Mouse (Mus musculus) spleen, embryonic (tissue): ENCODE results near the gene Asic3.
"Not testable (repeated sequence)": the region's sequence is repeated elsewhere in the genome, so short reads cannot be mapped to it uniquely, and the experiment has no call there.

Experiments
- CTCF ChIA-PET: fragments of 350-600 bp; sonication (Branson Sonifier 250); formaldehyde crosslinking; loops from one replicate; lab custom pipeline; 2022; lab: Charles Lee

Gene Asic3

GRCm38 (mm10) chr5:24387264-24388241 is 25.6 kb upstream of the Asic3 start:
- CTCF ChIA-PET: no interaction called here

- CTCF ChIA-PET: interaction anchor here (0.7 kb wide), 2 partner anchors 700 to 1371 kb away, joined by 4 to 10 read pairs; no protein-coding TSS in a partner anchor
Measured at GRCm38 (mm10) chr5:24388246-24388915, 24.8 kb upstream of the Asic3 start.

GRCm38 (mm10) chr5:24389011-24389657 is 24.1 kb upstream of the Asic3 start:
- CTCF ChIA-PET: interaction anchor here (0.7 kb wide), 2 partner anchors 701 to 1370 kb away, joined by 4 to 10 read pairs; no protein-coding TSS in a partner anchor

- CTCF ChIA-PET: no interaction called here
Measured at GRCm38 (mm10) chr5:24389658-24390020, 23.6 kb upstream of the Asic3 start.

- CTCF ChIA-PET: interaction anchor here (1.6 kb wide), 1 partner anchor 8 kb away, joined by 5 read pairs; no protein-coding TSS in a partner anchor
Measured at GRCm38 (mm10) chr5:24391864-24392263, 21.3 kb upstream of the Asic3 start, which contains the start of gene Atg9b. Gene Atg9b, minus strand, starts transcription at chr5:24392143.

GRCm38 (mm10) chr5:24392724-24393123 is 20.5 kb upstream of the Asic3 start:
- CTCF ChIA-PET: interaction anchor here (0.6 to 1.6 kb wide), 2 partner anchors 8 to 9 kb away, joined by 3 to 5 read pairs; no protein-coding TSS in a partner anchor

- CTCF ChIA-PET: interaction anchor here (0.6 kb wide), 1 partner anchor 9 kb away, joined by 3 read pairs; no protein-coding TSS in a partner anchor
Measured at GRCm38 (mm10) chr5:24393392-24393997, 19.7 kb upstream of the Asic3 start, which contains the start of gene Abcb8. Gene Abcb8, plus strand, starts transcription at chr5:24393663.

GRCm38 (mm10) chr5:24394165-24394894 is 18.9 kb upstream of the Asic3 start:
- CTCF ChIA-PET: interaction anchor here (0.6 kb wide), 1 partner anchor 28 kb away, joined by 3 read pairs; no protein-coding TSS in a partner anchor

GRCm38 (mm10) chr5:24396254-24396653 is 16.9 kb upstream of the Asic3 start:
- CTCF ChIA-PET: not testable (repeated sequence)

GRCm38 (mm10) chr5:24399686-24400085 is 13.5 kb upstream of the Asic3 start:
- CTCF ChIA-PET: no interaction called here

GRCm38 (mm10) chr5:24400362-24400761 is 12.8 kb upstream of the Asic3 start:
- CTCF ChIA-PET: interaction anchor here (0.5 kb wide), 1 partner anchor 107 kb away, joined by 5 read pairs; no protein-coding TSS in a partner anchor

- CTCF ChIA-PET: no interaction called here
Measured at GRCm38 (mm10) chr5:24400911-24401605, 12.1 kb upstream of the Asic3 start.

GRCm38 (mm10) chr5:24401969-24402368 is 11.2 kb upstream of the Asic3 start:
- CTCF ChIA-PET: no interaction called here

GRCm38 (mm10) chr5:24404594-24405360 is 8.4 kb upstream of the Asic3 start:
- CTCF ChIA-PET: no interaction called here

- CTCF ChIA-PET: no interaction called here
Measured at GRCm38 (mm10) chr5:24405389-24405876, 7.8 kb upstream of the Asic3 start.

- CTCF ChIA-PET: no interaction called here
Measured at GRCm38 (mm10) chr5:24408651-24409050, 4.5 kb upstream of the Asic3 start.

GRCm38 (mm10) chr5:24409466-24409865 is 3.7 kb upstream of the Asic3 start:
- CTCF ChIA-PET: no interaction called here

GRCm38 (mm10) chr5:24412063-24412462 is 1.1 kb upstream of the Asic3 start:
- CTCF ChIA-PET: no interaction called here

- CTCF ChIA-PET: interaction anchor here (0.5 kb wide), 1 partner anchor 40 kb away, joined by 3 read pairs; no protein-coding TSS in a partner anchor
Measured at GRCm38 (mm10) chr5:24413938-24414337, 746 bp downstream of the Asic3 start.
